Mouse (Mus musculus): ENCODE measurements at regions not wholly inside any gene's neighbourhood (a gene's known extent, or its start where the extent isn't known, plus 50 kb on each side); places are given as distances from the start of the nearest gene placed in this dataset.

- no peak for DNase-seq
Observed at GRCm38 (mm10) chr8:100942680-100943427, 1526.6 kb upstream of the Cdh8 start.

GRCm38 (mm10) chr8:100939533-100939932 lies 1523.3 kb upstream of the Cdh8 start:
- no peak for DNase-seq

GRCm38 (mm10) chr8:100890307-100890706 lies 1474.0 kb upstream of the Cdh8 start:
- no peak for DNase-seq

GRCm38 (mm10) chr8:100865624-100866023 lies 1449.4 kb upstream of the Cdh8 start:
- DNase-seq, result no peak

- DNase-seq, result peak; percentile 40
Observed at GRCm38 (mm10) chr8:100850822-100851437, 1434.7 kb upstream of the Cdh8 start.
